Mouse (Mus musculus) embryonic facial prominence, embryonic 10.5 days (tissue): ENCODE measurements around the gene Tmem151a. TPM values are rescaled to one million over a fixed set of nuclear protein-coding genes. Genes with fewer than 3 reads are reported as not detected.

Experiments
- DNase-seq: peaks from one replicate; pipeline ENCODE4 v3.0.0-alpha.2; 2017; ENCODE audit warnings: low spot score
- H3K27ac ChIP-seq: fragments of 300-500 bp; sonication (generic); replicated peaks from 2 replicates; pipeline ENCODE4 v1.5.1; 2016; ENCODE audit warnings: mild to moderate bottlenecking
- H3K27me3 ChIP-seq: fragments of 300-500 bp; sonication (generic); replicated peaks from 2 replicates; pipeline ENCODE4 v1.6.1; 2016; ENCODE audit warnings: low read depth, mild to moderate bottlenecking; ENCODE audit not compliant: poor library complexity, severe bottlenecking
- H3K36me3 ChIP-seq: fragments of 300-500 bp; sonication (generic); replicated peaks from 2 replicates; pipeline ENCODE4 v1.6.1; 2016; ENCODE audit warnings: mild to moderate bottlenecking, moderate library complexity
- H3K4me1 ChIP-seq: fragments of 300-500 bp; sonication (generic); 2 replicates; pipeline ENCODE4 v1.6.1; 2016
- H3K4me3 ChIP-seq: fragments of 300-500 bp; sonication (generic); 2 replicates; pipeline ENCODE4 v1.5.1; 2016; ENCODE audit warnings: mild to moderate bottlenecking, moderate library complexity
- H3K9me3 ChIP-seq: fragments of 300-500 bp; sonication (generic); 2 replicates; pipeline ENCODE4 v1.6.1; 2016; ENCODE audit warnings: mild to moderate bottlenecking
- WGBS: fragments of 180-500 bp; shearing (Covaris S2); methylation state at CpG from one replicate; pipeline ENCODE4 v1.1.7; 2016; 5-methylcytosine and 5-hydroxymethylcytosine counted together
- polyA plus RNA-seq: library from polyadenylated mRNA; unstranded; fragments of >200 nt; fragmentation: Nextera tagmentation; extraction: Ambion mirVana; gene quantifications from 2 replicates; pipeline ENCODE4 v1.2.1, GENCODE M21; 2016

The Tmem151a gene
- polyA plus RNA-seq, 1 experiment from 2014 or later = 1.4 TPM

DNA sequence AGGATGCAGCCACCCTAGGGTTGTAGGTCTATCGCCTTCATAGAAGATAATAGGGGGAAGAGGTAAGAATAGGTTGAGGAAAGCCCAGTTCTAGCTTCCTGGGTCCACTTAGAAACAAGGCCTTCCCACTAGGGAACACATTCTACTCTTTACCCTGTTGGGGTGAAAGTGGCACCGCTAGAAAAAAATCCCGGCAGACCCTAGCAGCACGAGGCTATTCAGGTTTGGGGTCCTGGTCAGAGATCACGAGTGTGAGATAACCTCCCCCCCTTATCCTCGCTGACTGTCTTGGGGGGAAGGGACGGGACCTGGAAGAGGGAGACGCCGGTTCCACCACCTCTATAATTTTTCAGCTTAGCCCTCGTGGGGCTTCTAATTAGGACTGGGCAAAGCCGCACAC, 14.3 kb downstream of the Tmem151a start:
- peaks cover 67% of the 10 kb centered on the region for H3K4me1 ChIP-seq
- no peaks in the 10 kb centered on the region for H3K9me3 ChIP-seq
- no peak for DNase-seq
- no peaks in the 10 kb centered on the region for H3K36me3 ChIP-seq
- WGBS = 2% methylated on average over 11 of the region's 11 CpGs
- peaks cover 60% of the 10 kb centered on the region for H3K27me3 ChIP-seq
- H3K27ac ChIP-seq = peak overlapping the region; percentile 93
- H3K4me3 ChIP-seq = peak overlapping the region; percentile 69

GRCm38 (mm10) chr19:5069978-5070377, 15.4 kb downstream of the Tmem151a start:
- H3K4me1 ChIP-seq = peaks cover 73% of the 10 kb centered on the region
- H3K36me3 ChIP-seq = no peaks in the 10 kb centered on the region
- DNase-seq = no peak
- peak overlapping the region; percentile 93 for H3K27ac ChIP-seq
- peaks cover 59% of the 10 kb centered on the region for H3K27me3 ChIP-seq
- peak overlapping the region; percentile 69 for H3K4me3 ChIP-seq
- WGBS = 85% methylated on average over 7 of the region's 7 CpGs
- H3K9me3 ChIP-seq = no peaks in the 10 kb centered on the region

DNA sequence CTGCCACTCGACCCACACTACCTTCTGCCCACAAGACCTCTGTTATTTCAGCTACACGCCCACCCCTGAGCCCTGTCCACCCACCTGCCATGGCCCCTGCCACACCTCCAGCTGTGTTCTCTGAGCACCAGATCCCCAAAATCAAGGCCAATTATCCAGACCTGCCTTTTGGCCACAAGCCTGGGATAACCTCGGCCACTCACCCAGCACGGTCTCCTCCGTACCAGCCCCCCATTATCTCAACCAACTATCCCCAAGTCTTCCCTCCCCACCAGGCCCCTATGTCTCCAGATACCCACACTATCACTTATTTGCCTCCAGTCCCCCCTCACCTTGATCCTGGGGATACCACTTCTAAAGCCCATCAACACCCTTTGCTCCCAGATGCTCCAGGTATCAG, 15.8 kb downstream of the Tmem151a start:
- no peaks in the 10 kb centered on the region for H3K36me3 ChIP-seq
- no peak for DNase-seq
- WGBS = 89% methylated on average over 5 of the region's 5 CpGs
- H3K9me3 ChIP-seq = no peaks in the 10 kb centered on the region
- H3K27me3 ChIP-seq = peaks cover 54% of the 10 kb centered on the region
- peak overlapping the region; percentile 93 for H3K27ac ChIP-seq
- H3K4me3 ChIP-seq = peak overlapping the region; percentile 69
- peaks cover 78% of the 10 kb centered on the region for H3K4me1 ChIP-seq

DNA sequence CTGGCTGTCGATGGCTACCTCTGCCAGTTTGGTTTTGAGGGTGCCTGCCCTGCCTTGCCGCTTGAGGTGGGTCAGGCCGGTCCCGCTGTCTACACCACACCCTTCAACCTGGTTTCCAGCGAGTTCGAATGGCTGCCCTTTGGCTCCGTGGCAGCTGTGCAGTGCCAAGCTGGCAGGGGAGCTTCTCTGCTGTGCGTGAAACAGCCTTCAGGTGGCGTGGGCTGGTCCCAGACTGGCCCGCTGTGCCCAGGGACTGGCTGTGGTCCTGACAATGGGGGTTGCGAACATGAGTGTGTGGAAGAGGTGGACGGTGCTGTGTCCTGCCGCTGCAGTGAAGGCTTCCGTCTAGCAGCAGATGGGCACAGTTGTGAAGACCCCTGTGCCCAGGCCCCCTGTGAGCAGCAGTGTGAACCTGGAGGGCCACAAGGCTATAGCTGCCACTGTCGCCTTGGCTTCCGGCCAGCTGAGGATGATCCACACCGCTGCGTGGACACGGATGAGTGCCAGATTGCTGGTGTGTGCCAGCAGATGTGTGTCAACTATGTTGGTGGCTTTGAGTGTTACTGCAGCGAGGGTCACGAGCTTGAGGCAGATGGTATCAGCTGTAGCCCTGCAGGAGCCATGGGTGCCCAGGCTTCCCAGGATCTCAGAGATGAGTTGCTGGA, 16.6 kb downstream of the Tmem151a start:
- Histone ChIP-seq H3K9me3 (no peaks in the 10 kb centered on the region), H3K36me3 (no peaks in the 10 kb centered on the region), H3K27me3 (peaks cover 51% of the 10 kb centered on the region), H3K27ac (peak overlapping the region; percentile 93), H3K4me3 (peak overlapping the region; percentile 69), H3K4me1 (peaks cover 80% of the 10 kb centered on the region)
- 43% methylated on average over 21 of the region's 21 CpGs for WGBS
- no peak for DNase-seq

DNA sequence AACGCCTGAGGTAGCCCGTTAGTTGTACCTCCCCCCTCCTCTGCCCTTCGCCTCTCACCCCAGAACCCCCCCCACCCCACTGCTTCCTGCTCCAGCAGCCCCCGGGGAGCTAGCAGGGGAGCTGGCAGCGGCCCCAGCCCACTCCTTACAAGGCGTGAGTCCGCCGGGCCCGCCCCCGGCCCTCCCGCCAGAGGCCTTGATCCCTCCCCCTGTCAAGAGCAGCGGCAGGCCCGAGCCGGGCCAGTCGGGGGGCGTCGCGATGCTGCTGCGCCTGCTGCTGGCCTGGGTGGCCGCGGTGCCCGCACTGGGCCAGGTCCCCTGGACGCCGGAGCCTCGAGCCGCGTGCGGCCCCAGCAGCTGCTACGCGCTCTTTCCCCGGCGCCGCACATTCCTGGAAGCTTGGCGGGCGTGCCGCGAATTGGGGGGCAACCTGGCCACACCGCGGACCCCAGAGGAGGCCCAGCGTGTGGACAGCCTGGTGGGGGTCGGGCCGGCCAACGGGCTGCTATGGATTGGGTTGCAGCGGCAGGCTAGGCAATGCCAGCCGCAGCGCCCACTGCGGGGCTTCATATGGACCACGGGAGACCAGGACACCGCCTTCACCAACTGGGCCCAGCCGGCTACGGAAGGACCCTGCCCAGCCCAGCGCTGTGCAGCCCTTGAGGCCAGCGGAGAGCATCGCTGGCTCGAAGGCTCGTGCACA, 17.3 kb downstream of the Tmem151a start, which contains the start of gene Cd248:
Cd248 (plus strand) TSS at position 212 of the 703 bp plus-strand sequence.
- peak within 1 kb of the TSS; percentile 93 for H3K27ac ChIP-seq
- H3K4me1 ChIP-seq = peaks cover 78% of the 10 kb centered on the region
- peak within 1 kb of the TSS; percentile 69 for H3K4me3 ChIP-seq
- peak; percentile 91 for DNase-seq
- H3K36me3 ChIP-seq = no peaks in the 10 kb centered on the region
- peaks cover 51% of the 10 kb centered on the region for H3K27me3 ChIP-seq
- under 1% methylated on average over 55 of the region's 56 CpGs for WGBS
- no peaks in the 10 kb centered on the region for H3K9me3 ChIP-seq

GRCm38 (mm10) chr19:5067040-5067799, 18.1 kb downstream of the Tmem151a start:
- 6% methylated on average over 15 of the region's 15 CpGs for WGBS
- Histone ChIP-seq H3K27ac (peak overlapping the region; percentile 93), H3K36me3 (no peaks in the 10 kb centered on the region), H3K4me1 (peaks cover 78% of the 10 kb centered on the region), H3K9me3 (no peaks in the 10 kb centered on the region), H3K4me3 (peak overlapping the region; percentile 69), H3K27me3 (peaks cover 51% of the 10 kb centered on the region)
- peak; percentile 60 for DNase-seq

- Histone ChIP-seq H3K27ac (peak overlapping the region; percentile 14), H3K27me3 (peaks cover 37% of the 10 kb centered on the region), H3K4me1 (peaks cover 76% of the 10 kb centered on the region)
Observed at GRCm38 (mm10) chr19:5065104-5065503, 20.2 kb downstream of the Tmem151a start.

DNA sequence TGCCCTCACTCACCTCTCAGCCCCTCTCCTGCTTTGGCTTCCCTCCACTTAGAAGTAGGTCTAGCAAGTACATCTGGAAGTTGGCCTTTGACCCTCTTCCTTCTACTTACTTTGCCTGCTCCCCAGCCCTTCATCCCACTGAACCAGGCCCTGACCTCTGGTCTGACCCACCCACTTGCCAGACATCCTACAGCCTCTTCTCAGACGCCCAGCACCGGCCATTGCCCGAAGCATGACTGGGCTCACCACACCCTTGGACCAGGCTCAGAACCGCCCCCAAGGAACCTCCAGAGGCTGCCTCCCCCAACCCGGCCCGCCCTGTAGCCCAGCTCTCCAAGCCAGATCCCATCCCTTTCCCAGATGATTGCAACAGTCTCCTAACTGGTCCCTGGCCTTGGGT, 22.9 kb downstream of the Tmem151a start:
- no peak for DNase-seq
- no peak overlapping the region; the same call in 1 of the 2 replicates for H3K4me3 ChIP-seq
- no peaks in the 10 kb centered on the region for H3K9me3 ChIP-seq
- H3K4me1 ChIP-seq = peaks cover 76% of the 10 kb centered on the region
- no peaks in the 10 kb centered on the region for H3K36me3 ChIP-seq
- H3K27me3 ChIP-seq = peaks cover 10% of the 10 kb centered on the region
- WGBS = 35% methylated on average over 6 of the region's 6 CpGs
- peak overlapping the region; percentile 76 for H3K27ac ChIP-seq

More at GRCm38 (mm10) chr19:5065104-5065503, 20.2 kb downstream of the Tmem151a start:
- DNase-seq = no peak
- no peaks in the 10 kb centered on the region for H3K36me3 ChIP-seq
- 70% methylated on average over 7 of the region's 7 CpGs for WGBS
- no peak overlapping the region for H3K4me3 ChIP-seq
- no peaks in the 10 kb centered on the region for H3K9me3 ChIP-seq

DNA sequence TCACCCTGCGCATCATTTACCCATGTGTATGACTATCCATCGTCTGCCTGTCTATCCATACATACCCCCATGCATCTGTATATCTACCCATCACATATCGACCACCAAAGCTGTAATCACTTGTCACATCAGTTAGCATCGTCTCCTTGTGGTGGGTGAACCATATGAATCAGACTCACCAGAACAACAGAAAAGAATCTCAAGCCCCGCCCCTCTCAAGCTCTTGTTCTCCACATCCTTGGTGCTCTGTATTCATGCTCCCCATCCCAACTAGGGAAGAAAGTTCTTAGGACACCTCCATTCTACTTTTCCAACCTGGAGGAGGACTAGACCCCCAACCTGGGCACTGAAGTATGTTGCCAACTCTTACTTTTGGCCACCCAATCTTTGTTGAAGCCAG, 23.3 kb downstream of the Tmem151a start:
- Histone ChIP-seq H3K27me3 (peaks cover 6% of the 10 kb centered on the region), H3K4me3 (no peak overlapping the region), H3K9me3 (no peaks in the 10 kb centered on the region), H3K36me3 (no peaks in the 10 kb centered on the region), H3K4me1 (peaks cover 74% of the 10 kb centered on the region), H3K27ac (peak overlapping the region; percentile 76)
- DNase-seq = peak; percentile 6
- WGBS = 86% methylated on average over 5 of the region's 5 CpGs

DNA sequence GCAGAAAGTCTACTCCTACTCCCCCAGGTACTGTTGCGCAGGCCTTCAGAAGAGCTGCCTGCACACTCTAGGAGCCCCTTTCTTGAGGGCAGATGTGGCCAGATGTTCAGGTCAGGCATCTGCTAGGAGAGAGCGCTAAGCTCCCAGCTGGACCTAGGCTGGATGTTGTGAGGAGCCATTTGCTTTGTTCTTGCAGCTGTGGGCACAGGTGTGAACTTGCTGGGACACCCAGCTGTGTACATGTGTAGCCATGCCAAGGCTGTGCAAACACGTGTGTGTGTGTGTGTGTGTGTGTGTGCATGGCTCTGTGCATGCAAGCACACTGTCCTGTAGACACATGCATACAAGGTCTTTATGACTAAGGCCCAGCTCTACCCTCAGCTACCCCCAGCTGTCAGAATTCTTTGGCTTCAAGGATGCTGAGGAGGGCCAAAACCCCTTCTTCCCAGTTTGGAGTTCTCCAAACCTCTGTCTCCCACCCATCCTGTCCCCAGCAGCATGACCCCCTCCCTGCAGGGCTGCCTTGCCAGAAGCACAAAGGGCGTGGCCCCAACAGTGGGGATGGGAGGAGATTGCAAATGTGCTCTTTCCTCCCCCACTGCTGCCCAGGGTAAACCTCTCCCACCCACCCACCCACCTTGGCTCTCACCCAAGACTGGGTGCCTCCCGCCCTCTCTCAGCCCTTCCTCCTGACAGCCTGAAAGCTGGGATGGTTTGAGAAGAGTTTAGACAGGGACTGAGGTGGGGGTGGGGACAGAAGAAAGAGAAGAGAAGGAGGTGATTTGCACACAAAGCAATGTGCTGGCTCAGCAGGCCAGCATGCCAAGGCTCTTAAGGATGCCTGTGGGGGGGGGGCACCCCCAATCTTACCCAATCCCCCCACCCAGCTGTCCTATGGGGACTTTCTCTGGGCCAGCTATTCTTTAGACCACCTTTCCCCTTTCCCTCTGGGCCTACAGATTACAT, 24.7 kb downstream of the Tmem151a start:
- Histone ChIP-seq H3K36me3 (no peaks in the 10 kb centered on the region), H3K9me3 (no peaks in the 10 kb centered on the region), H3K4me1 (peaks cover 81% of the 10 kb centered on the region), H3K27me3 (no peaks in the 10 kb centered on the region), H3K27ac (peak overlapping the region; percentile 82), H3K4me3 (0 out of 2 replicates have a peak overlapping the region, but pooled peaks have one; percentile 13)
- 38% methylated on average over 5 of the region's 5 CpGs for WGBS
- DNase-seq = peak; percentile 39

GRCm38 (mm10) chr19:5058801-5059771, 26.2 kb downstream of the Tmem151a start:
- H3K4me1 ChIP-seq = peaks cover 68% of the 10 kb centered on the region
- 10% methylated on average over 10 of the region's 10 CpGs for WGBS
- no peaks in the 10 kb centered on the region for H3K36me3 ChIP-seq
- no peaks in the 10 kb centered on the region for H3K9me3 ChIP-seq
- peak overlapping the region; percentile 82 for H3K27ac ChIP-seq
- H3K4me3 ChIP-seq = peak overlapping the region; percentile 29
- H3K27me3 ChIP-seq = peaks cover 13% of the 10 kb centered on the region
- peak; percentile 68 for DNase-seq
